Mouse (Mus musculus) adrenal gland, postnatal 10 days (tissue): ENCODE data around the gene Poldip3. TPM values are rescaled to one million over a fixed set of nuclear protein-coding genes. Genes with fewer than 3 reads are reported as not detected.

Source experiments
- DNase-seq: peaks from one replicate; pipeline ENCODE4 v3.0.0; 2021; ENCODE audit warnings: mixed read lengths
- total RNA-seq, 2 experiments: library from RNA; stranded (reverse); gene quantifications; 2 replicates each; pipeline ENCODE4 v1.2.3; 2021

The Poldip3 gene
- total RNA-seq, 2 experiments from 2014 or later = 85.1 to 90.9 TPM

- DNase-seq = no peak
Measured at GRCm38 (mm10) chr15:83165526-83166315, 16.5 kb upstream of the Poldip3 start.

GRCm38 (mm10) chr15:83164971-83165471 lies 15.8 kb upstream of the Poldip3 start:
- peak; percentile 56 for DNase-seq

GRCm38 (mm10) chr15:83162818-83163485 lies 13.8 kb upstream of the Poldip3 start:
- no peak for DNase-seq

- DNase-seq = no peak
Measured at GRCm38 (mm10) chr15:83162001-83162400, 12.8 kb upstream of the Poldip3 start.

GRCm38 (mm10) chr15:83161062-83161748 lies 12.0 kb upstream of the Poldip3 start:
- DNase-seq = no peak

GRCm38 (mm10) chr15:83160561-83160960 lies 11.4 kb upstream of the Poldip3 start:
- DNase-seq = no peak

GRCm38 (mm10) chr15:83159823-83160222 lies 10.6 kb upstream of the Poldip3 start:
- DNase-seq = no peak

GRCm38 (mm10) chr15:83158587-83159160 lies 9.5 kb upstream of the Poldip3 start:
- peak; percentile 51 for DNase-seq

GRCm38 (mm10) chr15:83157667-83158064 lies 8.5 kb upstream of the Poldip3 start:
- no peak for DNase-seq

- DNase-seq = peak; percentile 77
Measured at GRCm38 (mm10) chr15:83156929-83157666, 7.9 kb upstream of the Poldip3 start.

- peak; percentile 47 for DNase-seq
Measured at GRCm38 (mm10) chr15:83155672-83156419, 6.7 kb upstream of the Poldip3 start.

GRCm38 (mm10) chr15:83154309-83154708 lies 5.1 kb upstream of the Poldip3 start:
- DNase-seq = no peak

GRCm38 (mm10) chr15:83150694-83151093 lies 1.5 kb upstream of the Poldip3 start:
- DNase-seq = no peak

- no peak for DNase-seq
Measured at GRCm38 (mm10) chr15:83150073-83150442, 874 bp upstream of the Poldip3 start.

- peak; percentile 84 for DNase-seq
Measured at GRCm38 (mm10) chr15:83148801-83149195, 386 bp downstream of the Poldip3 start.

- DNase-seq = peak; percentile 44
Measured at GRCm38 (mm10) chr15:83148395-83148794, 789 bp downstream of the Poldip3 start.

- DNase-seq = no peak
Measured at GRCm38 (mm10) chr15:83145541-83145940, 3.6 kb downstream of the Poldip3 start.

GRCm38 (mm10) chr15:83142861-83143260 lies 6.3 kb downstream of the Poldip3 start:
- DNase-seq = no peak

- no peak for DNase-seq
Measured at GRCm38 (mm10) chr15:83135654-83136053, 13.5 kb downstream of the Poldip3 start.

- DNase-seq = no peak
Measured at GRCm38 (mm10) chr15:83134671-83135070, 14.5 kb downstream of the Poldip3 start.
